Mouse (Mus musculus) hindbrain, postnatal 0 days (tissue): ENCODE measurements around the gene Spp1. TPM values are rescaled to one million over a fixed set of nuclear protein-coding genes. Genes with fewer than 3 reads are reported as not detected.
"Not testable (repeated sequence)": the region's sequence is repeated elsewhere in the genome, so short reads cannot be mapped to it uniquely, and the experiment has no call there.

Experiments
- ATAC-seq: fragments of 200-750 bp; cut with Nextera tagmentation; 2 replicates; pipeline ENCODE4 v1.8.0; 2017; ENCODE audit warnings: mild to moderate bottlenecking, moderate TSS enrichment, moderate library complexity
- DNase-seq: peaks from one replicate; pipeline ENCODE4 v3.0.0-alpha.2; 2015; ENCODE audit warnings: low spot score
- H3K27ac ChIP-seq: fragments of 300-500 bp; sonication (generic); 2 replicates; pipeline ENCODE4 v1.5.1; 2014; ENCODE audit warnings: mild to moderate bottlenecking
- H3K27me3 ChIP-seq: fragments of 300-500 bp; sonication (generic); 2 replicates; pipeline ENCODE4 v1.6.1; 2014; ENCODE audit warnings: low read length, mixed read lengths; ENCODE audit not compliant: insufficient read depth
- H3K36me3 ChIP-seq: fragments of 300-500 bp; sonication (generic); 2 replicates; pipeline ENCODE4 v1.6.1; 2014; ENCODE audit warnings: low read length, mixed read lengths; ENCODE audit not compliant: insufficient read depth
- H3K4me1 ChIP-seq: fragments of 300-500 bp; sonication (generic); 2 replicates; pipeline ENCODE4 v1.6.1; 2014; ENCODE audit warnings: antibody characterized with exemption, low read length, mixed read lengths; ENCODE audit not compliant: insufficient read depth
- H3K4me2 ChIP-seq: fragments of 300-500 bp; sonication (generic); 2 replicates; pipeline ENCODE4 v1.6.1; 2014; ENCODE audit warnings: low read depth, mild to moderate bottlenecking, low read length, moderate library complexity, mixed read lengths
- H3K4me3 ChIP-seq: fragments of 300-500 bp; sonication (generic); 2 replicates; pipeline ENCODE4 v1.5.1; 2014; ENCODE audit warnings: low read length
- H3K9ac ChIP-seq: fragments of 300-500 bp; sonication (generic); replicated peaks from 2 replicates; pipeline ENCODE4 v1.6.1; 2014; ENCODE audit warnings: mild to moderate bottlenecking, low read length, moderate library complexity, mixed read lengths
- H3K9me3 ChIP-seq: fragments of 300-500 bp; sonication (generic); 2 replicates; pipeline ENCODE4 v1.6.1; 2016; ENCODE audit warnings: low read length, mixed read lengths
- CTCF ChIP-seq: IDR thresholded peaks from 2 replicates; pipeline ENCODE4 v1.5.1; 2016; ENCODE audit warnings: antibody characterized with exemption, control low read depth, low read depth
- WGBS: fragments of 180-500 bp; shearing (Covaris S2); extraction: QIAGEN DNeasy Blood & Tissue Kit; methylation state at CpG from one replicate; pipeline ENCODE4 v1.1.7; 2014; 5-methylcytosine and 5-hydroxymethylcytosine counted together
- polyA plus RNA-seq: library from polyadenylated mRNA; unstranded; fragments of >200 nt; fragmentation: Nextera tagmentation; extraction: Ambion mirVana; gene quantifications from 2 replicates; pipeline ENCODE4 v1.2.1, GENCODE M21; 2015
- total RNA-seq: library from RNA; depleted of rRNA; stranded (reverse); fragments of >200 nt; gene quantifications from 2 replicates; pipeline ENCODE4 v1.2.3, GENCODE M21; 2014

Spp1 gene
- total and polyA plus RNA-seq, 2 experiments from 2014 or later = 18.7 to 30.0 TPM

- Histone ChIP-seq H3K27me3 (no peaks in the 10 kb centered on the region), H3K4me1 (no peaks in the 10 kb centered on the region), H3K4me2 (no peak overlapping the region), H3K36me3 (no peaks in the 10 kb centered on the region), H3K9me3 (no peaks in the 10 kb centered on the region), H3K27ac (no peak overlapping the region), H3K9ac (no peak overlapping the region), H3K4me3 (no peak overlapping the region)
- TF ChIP-seq CTCF = no peak
- DNase-seq (no peak), ATAC-seq (no peak)
- 87% methylated on average over 8 of the region's 8 CpGs for WGBS
Measured at GRCm38 (mm10) chr5:104425949-104426348, 9.0 kb upstream of the Spp1 start.

GRCm38 (mm10) chr5:104432886-104433285 is 2.0 kb upstream of the Spp1 start:
- Histone ChIP-seq H3K4me3 (no peak overlapping the region), H3K36me3 (no peaks in the 10 kb centered on the region), H3K27me3 (no peaks in the 10 kb centered on the region), H3K9ac (no peak overlapping the region), H3K27ac (no peak overlapping the region), H3K4me2 (0 out of 2 replicates have a peak overlapping the region, but pooled peaks have one; percentile 21), H3K4me1 (no peaks in the 10 kb centered on the region), H3K9me3 (no peaks in the 10 kb centered on the region)
- 43% methylated on average over 12 of the region's 12 CpGs for WGBS
- peak; percentile 40 for TF ChIP-seq CTCF
- DNase-seq (peak; percentile 32), ATAC-seq (no peak)

GRCm38 (mm10) chr5:104433968-104434565 is 851 bp upstream of the Spp1 start:
- no peak overlapping the region for H3K9ac ChIP-seq
- WGBS = 57% methylated on average over 6 of the region's 6 CpGs

GRCm38 (mm10) chr5:104436406-104437076 is 1.6 kb downstream of the Spp1 start:
- no peak for TF ChIP-seq CTCF
- Histone ChIP-seq H3K4me2 (no peak overlapping the region), H3K27me3 (no peaks in the 10 kb centered on the region), H3K4me3 (no peak overlapping the region), H3K9me3 (no peaks in the 10 kb centered on the region), H3K36me3 (no peaks in the 10 kb centered on the region), H3K27ac (no peak overlapping the region), H3K9ac (no peak overlapping the region), H3K4me1 (no peaks in the 10 kb centered on the region)
- WGBS = 85% methylated on average over 7 of the region's 7 CpGs
- ATAC-seq = no peak
- DNase-seq = no peak

More at GRCm38 (mm10) chr5:104433968-104434565, 851 bp upstream of the Spp1 start:
- Histone ChIP-seq H3K4me2 (no peak overlapping the region), H3K27me3 (no peaks in the 10 kb centered on the region), H3K36me3 (no peaks in the 10 kb centered on the region), H3K4me3 (no peak overlapping the region), H3K4me1 (no peaks in the 10 kb centered on the region), H3K9me3 (no peaks in the 10 kb centered on the region), H3K27ac (no peak overlapping the region)
- DNase-seq (no peak), ATAC-seq (no peak)
- TF ChIP-seq CTCF = no peak

GRCm38 (mm10) chr5:104442396-104442795 is 7.5 kb downstream of the Spp1 start:
- H3K4me2 ChIP-seq = no peak overlapping the region
- no peak for TF ChIP-seq CTCF
- H3K4me3 ChIP-seq = no peak overlapping the region
- H3K9me3 ChIP-seq = no peaks in the 10 kb centered on the region
- no peak overlapping the region for H3K9ac ChIP-seq
- no peak for DNase-seq
- no peaks in the 10 kb centered on the region for H3K36me3 ChIP-seq
- H3K27me3 ChIP-seq = no peaks in the 10 kb centered on the region
- H3K27ac ChIP-seq = no peak overlapping the region
- no peak for ATAC-seq
- 63% methylated on average over 6 of the region's 6 CpGs for WGBS
- H3K4me1 ChIP-seq = no peaks in the 10 kb centered on the region

GRCm38 (mm10) chr5:104442850-104443249 is 7.9 kb downstream of the Spp1 start:
- no peak overlapping the region for H3K4me3 ChIP-seq
- no peak overlapping the region for H3K9ac ChIP-seq
- H3K9me3 ChIP-seq = no peaks in the 10 kb centered on the region
- no peak for DNase-seq
- no peak overlapping the region for H3K4me2 ChIP-seq
- TF ChIP-seq CTCF = no peak
- ATAC-seq = no peak
- H3K27ac ChIP-seq = no peak overlapping the region
- no peaks in the 10 kb centered on the region for H3K36me3 ChIP-seq
- no peaks in the 10 kb centered on the region for H3K27me3 ChIP-seq
- WGBS = 65% methylated on average over 1 of the region's 1 CpGs
- no peaks in the 10 kb centered on the region for H3K4me1 ChIP-seq

- H3K27ac ChIP-seq = no peak overlapping the region
- no peaks in the 10 kb centered on the region for H3K27me3 ChIP-seq
- TF ChIP-seq CTCF = peak; percentile 89
- ATAC-seq (peak; percentile 88), DNase-seq (peak; percentile 84)
- no peaks in the 10 kb centered on the region for H3K36me3 ChIP-seq
- H3K9me3 ChIP-seq = no peaks in the 10 kb centered on the region
- no peak overlapping the region for H3K4me3 ChIP-seq
- no peak overlapping the region for H3K9ac ChIP-seq
- WGBS = 3% methylated on average over 3 of the region's 3 CpGs
- no peak overlapping the region for H3K4me2 ChIP-seq
- H3K4me1 ChIP-seq = peaks cover 3% of the 10 kb centered on the region; the same call in 1 of the 2 replicates
Measured at GRCm38 (mm10) chr5:104446156-104446555, 11.2 kb downstream of the Spp1 start.

- not testable (repeated sequence) for H3K4me2 ChIP-seq, H3K27ac ChIP-seq, H3K4me1 ChIP-seq, ATAC-seq, H3K9ac ChIP-seq, H3K9me3 ChIP-seq, DNase-seq, H3K27me3 ChIP-seq, H3K36me3 ChIP-seq, H3K4me3 ChIP-seq
- 30% methylated on average over 6 of the region's 6 CpGs for WGBS
Measured at GRCm38 (mm10) chr5:104448346-104448745, 13.4 kb downstream of the Spp1 start.
